Mouse (Mus musculus) neural tube, embryonic 10.5 days (tissue): ENCODE measurements at regions not wholly inside any gene's neighbourhood (a gene's known extent, or its start where the extent isn't known, plus 50 kb on each side); places are given as distances from the start of the nearest gene placed in this dataset.

Experiments
- DNase-seq: peaks from one replicate; pipeline ENCODE4 v3.0.0-alpha.2; 2017; ENCODE audit warnings: low spot score; ENCODE audit errors: extremely low spot score

DNA sequence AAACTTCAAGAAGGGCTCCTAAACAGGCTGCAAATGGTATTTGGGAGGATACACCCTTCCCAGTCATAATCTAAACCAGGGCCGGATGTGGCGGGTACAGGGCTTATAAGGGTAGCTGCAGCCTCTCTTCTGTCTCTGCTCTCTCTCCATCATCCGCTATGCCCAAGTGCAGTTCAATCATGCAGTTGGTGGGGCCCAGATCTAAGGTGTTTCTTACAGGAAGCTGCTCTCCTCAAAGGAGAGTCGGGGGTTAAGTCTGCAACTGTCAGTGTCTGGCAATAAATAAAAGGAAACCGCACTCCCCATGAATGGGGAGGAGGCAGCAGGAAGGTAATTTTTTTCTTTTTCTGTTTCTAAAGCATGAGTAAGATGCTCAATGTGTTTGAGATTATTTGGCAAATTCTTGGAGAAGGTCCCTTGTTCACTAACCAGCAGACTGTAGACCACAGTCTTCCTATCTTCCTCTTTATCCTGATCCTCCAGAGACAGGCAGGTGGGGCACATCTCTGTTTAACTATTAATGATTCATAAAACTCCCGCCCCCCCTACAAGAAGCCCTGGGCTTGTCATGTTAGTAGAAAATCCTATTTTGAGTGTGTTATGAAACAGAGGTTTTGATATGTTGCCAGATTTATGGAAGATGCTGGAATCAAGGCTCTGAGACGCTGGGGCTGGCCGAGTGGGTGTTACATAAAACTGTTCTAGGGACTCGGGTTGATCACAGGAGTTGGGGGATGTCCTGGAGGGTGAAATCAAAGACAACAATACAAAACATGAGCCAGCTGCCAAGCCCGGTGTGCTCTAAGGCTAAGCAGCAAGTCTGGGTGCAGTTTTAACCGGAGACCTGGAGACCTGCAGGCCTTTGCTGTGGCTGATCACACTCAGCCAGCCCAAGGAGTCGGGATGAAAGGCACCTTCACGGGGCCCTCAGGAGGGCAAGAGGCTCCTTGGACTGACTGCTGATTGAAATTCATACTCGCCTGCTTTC, 69.3 kb upstream of the Irf2bp2 start:
- DNase-seq = no peak

DNA sequence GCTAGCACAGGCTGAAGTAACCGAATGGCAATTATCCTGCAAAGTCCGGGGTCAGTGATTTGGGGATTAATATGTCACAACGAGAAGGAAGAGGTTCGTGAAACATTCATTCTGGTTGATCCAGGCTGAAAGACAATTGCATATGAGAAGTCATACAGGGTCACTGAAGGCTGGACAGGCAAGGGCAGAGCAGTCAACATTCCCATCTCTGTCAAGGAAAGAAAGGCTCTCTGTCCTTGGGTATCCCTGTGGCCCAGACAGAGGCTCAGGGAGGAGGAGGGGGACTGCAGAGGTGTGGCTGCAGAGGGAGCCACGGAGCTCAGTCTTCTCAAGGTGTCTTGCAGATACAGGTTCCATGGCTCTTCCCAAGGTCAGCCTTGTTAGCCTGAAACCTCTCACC, 68.4 kb upstream of the Irf2bp2 start:
- no peak for DNase-seq

DNA sequence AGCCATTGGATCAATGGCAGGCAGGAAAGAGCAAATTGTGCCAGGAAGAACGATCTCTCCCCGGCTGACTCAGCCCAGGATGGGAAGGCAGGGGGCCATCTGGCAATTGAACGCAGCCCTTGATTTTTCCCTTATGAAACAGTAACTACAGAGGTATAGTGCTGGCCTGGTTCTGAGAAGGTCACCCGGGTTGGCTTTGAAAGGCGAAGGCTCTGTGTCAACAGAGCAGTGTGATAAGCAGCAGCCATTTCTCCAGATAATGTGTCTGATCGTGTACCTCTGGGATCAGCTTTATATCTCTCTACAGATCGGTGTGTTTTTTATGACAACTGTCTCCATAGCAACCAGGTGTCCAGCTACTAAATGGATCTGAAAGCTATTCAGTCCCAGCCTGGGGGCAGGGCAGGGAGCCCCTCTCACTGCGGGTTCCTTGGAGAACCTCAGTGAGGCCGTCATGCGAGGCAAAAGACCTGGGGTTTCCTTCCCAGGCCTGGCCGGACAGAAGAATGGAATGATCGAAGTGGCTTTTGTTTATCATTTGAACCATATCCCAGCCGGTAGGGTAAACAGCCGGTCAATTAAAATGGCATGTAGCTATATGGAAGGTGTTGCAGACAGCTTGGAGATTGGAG, 67.8 kb upstream of the Irf2bp2 start:
- no peak for DNase-seq

DNA sequence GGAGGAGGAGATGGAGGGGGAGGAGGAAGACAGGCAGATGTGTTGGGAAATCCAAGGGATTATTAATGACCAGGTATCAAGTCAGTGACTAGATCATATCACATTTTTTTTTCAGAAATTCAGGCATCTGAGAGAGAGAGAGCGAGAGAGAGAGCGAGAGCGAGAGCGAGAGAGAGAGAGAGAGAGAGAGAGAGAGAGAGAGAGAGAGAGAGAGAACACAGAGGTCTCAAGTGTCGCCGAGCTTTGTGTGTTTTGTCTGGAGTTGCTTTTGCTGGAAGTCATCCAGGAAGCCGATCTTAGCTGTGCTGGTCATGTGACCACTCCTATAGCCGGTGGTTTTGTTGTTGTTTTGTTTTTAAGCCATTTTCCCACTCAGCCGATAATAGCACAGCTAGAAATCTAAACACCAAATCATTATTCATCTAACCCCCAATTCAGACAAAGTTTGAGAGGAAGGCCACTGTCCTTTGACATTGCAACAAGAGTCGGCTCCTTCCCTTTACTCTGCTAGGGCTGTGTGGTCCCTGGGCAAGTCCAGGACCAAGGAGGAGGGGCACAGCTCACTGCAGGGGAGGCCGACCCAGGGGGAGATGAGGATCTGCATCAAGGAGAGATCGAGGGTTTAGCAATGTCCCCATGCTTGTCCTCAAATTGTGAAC, 67.0 kb upstream of the Irf2bp2 start:
- DNase-seq = no peak

DNA sequence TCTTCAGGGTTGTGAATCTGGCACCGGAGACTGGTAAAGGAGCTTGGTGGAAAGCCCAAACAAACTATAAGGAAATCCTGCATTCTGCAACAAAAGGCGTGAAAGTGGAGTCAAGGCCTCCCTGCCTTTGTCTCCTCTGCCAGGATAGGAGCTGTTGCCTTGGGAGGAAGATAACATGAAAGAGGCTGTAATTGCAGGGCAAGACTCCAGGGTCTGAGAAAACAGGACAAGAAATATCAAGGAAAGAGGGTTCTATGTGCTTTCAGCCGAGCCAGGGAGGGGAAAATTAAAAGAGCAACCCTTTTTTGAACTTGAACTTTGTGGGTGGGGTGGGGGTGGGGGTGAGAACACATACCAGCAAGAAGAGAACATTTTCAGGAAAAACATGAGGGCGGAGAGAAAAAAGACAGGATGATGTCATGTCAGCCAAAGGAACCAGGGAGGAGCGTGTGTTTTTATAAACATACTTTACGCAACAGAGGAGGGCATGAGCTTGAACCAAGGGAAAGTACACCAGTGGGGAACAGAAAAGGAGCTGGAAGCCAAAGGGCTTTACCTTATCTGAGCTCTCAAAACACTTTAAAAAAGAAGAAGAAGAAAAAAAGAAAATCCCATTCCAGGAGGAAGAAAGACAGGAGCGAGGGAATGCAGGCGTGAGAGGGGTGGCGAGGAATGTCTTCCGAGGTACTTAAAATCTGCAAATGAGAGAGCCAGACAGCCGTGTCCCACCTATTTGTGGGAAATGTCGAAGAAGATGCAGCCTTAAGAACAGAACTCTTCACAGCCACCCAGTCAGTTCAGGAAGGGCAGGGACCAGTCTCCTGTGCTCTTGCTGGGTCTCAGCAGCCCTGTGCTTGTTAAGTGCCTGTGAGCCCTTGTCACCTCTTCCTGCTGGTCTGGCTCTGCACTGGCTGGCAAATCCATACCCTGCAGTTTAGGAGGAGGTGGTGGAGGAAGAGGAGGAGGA, 66.2 kb upstream of the Irf2bp2 start:
- no peak for DNase-seq

DNA sequence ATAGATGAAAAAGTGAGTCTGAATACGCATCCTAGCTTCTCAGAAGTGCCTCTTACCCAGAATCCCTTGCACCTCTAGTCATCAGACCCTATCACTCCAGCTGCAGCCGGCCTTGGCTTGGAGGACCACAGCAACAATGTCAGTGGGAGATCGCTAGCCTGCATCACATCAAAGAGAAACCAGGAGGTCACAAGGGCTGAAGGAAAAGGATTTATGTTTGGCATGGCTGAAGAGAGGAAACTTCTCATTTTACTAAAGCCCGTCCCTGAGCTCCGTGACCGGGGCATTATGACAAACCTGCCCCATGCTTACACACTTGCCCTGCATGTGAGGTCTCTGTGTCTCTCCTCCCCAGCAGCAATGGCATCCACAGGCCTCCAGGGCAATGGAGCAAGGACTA, 63.8 kb upstream of the Irf2bp2 start:
- peak; percentile 40 for DNase-seq

DNA sequence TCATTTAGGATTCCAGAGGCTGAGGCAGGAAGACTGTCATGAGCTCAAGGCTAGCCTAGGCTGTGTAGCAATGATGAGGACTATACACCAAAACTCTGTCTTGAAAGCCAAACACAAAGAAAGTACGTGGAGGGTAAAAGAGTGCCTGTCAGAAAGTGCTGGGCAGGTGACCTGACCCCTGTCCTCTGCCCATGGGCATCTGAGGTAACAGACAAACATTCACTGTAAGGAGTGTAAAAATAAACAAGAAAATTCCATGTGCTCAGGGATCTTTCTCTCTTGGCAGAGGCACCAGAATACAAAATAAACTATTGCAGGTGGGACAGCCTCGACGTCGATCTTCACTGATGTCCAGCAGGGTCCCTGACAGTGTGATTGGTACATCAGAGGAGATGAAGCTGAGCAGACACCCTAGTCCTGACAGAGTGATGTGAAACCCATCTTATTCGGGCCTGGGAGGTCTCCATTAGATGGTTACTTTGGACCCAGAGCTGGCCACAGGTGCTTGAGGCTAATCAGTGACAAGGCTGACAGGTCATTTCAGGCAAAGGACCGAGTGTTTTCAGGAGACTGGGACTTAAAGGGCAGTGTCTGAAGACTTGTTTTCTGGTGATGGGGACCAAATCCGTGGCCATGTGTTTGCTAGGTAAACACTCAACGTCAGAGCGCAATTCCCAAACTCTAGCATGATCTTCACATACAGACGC, 62.9 kb upstream of the Irf2bp2 start:
- DNase-seq = no peak

DNA sequence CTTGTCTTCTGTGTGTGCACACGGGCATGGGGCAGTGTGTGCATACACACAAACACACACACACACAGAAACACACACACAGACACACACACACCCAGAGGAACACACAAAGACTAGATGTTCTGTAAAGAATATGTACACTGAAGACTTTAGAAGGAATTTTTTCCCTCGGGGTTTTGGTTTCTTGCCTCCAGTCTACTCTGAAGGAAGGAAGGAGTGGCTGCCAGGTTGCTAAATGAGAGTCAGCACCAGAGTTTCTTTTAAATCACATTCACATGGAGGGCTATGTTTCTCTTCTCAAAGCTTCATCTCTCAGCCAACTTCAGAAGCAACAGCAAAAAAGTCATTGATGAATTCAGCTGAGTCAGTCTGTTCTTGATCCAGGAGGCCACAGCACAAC, 61.8 kb upstream of the Irf2bp2 start:
- no peak for DNase-seq

DNA sequence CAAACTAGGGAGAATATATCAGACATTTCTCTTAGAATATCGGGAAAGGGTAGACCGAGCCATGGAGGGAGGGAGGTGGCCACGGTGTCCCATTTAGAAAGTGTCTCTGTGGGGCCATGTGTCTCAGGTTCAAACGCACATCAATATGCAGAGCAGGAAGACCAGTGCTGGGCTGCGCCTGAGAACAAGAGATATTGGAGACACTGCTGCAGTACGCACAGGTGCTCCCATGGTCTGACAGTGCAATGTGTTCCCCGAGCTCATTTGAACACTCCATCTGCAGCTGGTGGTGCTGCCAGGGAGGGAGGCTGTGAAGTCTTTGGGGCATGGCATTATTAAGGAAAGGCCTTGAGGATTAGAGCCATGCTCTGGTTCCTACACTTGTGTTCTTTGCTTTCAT, 60.6 kb upstream of the Irf2bp2 start:
- DNase-seq = no peak

DNA sequence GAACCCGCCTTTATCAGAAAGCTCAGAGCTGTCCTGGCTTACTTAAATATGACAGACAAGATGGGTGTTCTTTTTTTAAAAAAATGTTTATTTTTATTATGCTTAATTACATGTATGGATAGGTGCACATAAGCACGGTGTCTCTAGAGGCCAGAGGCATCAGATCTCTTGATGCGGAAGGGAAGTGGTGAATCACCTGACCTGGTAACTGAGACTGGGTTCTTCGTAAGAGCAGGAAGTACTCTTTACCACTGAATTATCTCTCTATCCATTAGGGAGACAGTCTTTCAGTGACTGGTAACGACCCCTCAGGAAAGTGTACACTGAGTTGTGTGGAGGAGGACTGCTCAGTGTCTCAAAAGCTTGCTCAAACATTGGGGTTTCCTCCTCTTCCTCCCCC, 58.4 kb upstream of the Irf2bp2 start:
- DNase-seq = no peak

DNA sequence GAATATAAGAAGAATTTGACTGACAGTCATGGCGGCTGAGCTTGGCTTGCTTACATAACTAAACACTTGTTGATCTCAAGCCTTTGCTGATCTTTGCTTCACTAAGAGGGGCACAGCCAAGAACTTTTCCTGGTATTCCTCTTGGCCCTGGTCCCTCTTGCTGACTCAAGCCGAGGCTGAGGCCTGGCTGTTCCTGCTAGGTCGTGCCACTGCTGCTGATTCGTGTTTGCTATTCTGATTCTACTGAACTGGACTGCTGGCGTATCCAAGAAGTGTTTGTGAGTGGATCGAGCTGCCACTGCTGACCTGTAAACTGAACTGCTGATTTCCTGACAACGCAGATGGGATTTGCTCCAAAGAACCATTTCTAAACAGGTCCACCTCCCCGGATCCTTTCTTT, 57.2 kb upstream of the Irf2bp2 start:
- DNase-seq = no peak

DNA sequence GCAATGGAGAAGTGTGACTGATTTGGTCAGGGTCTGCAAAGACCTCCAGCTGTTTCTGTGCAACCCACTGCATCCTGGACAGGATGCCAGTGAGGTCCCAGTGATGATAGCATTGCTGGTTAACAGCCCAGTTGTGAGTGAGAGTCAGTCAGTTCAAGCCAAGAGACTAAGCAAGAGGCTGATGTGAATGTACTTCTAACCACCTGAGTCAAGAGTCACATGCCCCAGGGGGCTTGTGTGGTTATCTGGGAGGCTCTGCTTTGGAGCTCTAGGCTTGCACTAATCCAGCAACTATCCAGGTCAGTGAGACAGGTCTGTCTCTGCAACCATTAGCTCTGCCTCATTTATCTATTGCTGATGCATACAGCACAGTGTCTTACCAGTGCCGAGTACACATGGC, 55.5 kb upstream of the Irf2bp2 start:
- DNase-seq = no peak

DNA sequence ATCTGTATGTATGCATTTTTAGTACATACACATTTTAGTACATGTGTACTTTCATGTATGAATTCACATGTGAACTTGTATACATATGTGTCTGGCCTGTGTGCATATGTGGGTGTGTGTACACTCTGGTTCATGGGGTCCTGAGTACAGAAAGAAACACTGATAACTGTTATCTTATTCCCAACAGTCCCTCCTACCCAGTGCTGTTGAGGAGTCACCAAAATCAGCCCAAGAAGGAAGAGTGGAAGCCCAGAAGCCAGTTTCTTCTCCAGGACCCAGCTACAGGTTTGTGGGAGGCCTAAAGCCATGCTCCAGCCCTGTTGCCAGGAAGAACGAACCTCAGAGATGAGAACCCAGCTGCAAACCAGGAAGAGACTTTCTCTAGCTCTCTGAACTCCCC, 53.6 kb upstream of the Irf2bp2 start:
- no peak for DNase-seq

DNA sequence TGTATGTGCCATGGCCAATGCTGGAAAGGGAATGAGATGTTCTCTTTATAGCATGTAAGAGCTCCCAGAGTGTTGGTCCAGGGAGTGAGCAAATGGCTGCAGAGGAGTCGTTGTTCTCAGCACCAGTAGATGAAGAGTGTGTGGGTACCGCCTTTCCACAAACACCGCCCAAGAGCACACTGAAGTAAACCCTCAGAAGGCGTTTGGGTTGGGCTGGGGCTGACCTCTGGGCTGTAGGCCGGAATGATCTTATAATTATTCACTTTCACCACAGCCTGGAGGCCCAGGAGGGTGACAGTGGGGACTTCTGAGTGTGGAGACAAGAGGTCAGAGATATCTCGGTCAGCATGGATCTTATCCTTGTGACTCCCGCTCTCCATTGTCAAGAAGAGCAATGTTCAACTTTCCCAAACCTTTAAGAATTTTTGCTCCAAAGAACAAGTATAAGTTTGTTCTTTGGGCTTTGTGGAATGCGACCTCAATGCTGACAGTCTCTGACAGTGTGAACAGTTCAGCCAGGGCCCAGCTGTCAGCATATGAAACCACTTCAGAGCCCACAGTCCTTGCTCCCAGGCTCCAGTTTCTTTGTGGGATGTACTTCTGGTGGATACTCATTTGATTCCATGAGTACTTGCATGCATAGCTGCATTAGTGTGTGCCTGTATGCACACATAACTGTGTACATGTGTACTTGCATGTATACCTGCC, 53.0 kb upstream of the Irf2bp2 start:
- no peak for DNase-seq

DNA sequence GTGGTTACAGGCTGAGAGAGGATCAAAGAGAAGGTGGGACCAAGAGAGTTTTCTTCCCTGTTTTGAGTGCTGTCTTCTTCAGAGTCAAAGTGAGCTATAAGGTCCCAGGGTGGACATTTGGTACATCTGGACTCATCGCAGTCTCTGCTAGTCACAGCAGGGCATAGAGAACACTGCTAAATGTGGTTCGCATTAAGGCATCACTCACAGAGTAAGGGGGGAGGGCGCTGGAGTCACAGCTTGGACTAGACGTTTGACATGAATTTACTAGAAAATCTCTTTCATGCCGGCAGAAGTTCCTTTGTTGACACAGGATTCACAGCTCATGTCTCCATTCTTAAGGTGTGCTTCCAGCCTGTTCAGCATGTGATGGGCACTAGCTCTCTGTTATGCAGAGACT, 50.4 kb upstream of the Irf2bp2 start:
- DNase-seq = no peak
